Mouse (Mus musculus): ENCODE measurements at regions not wholly inside any gene's neighbourhood (a gene's known extent, or its start where the extent isn't known, plus 50 kb on each side); places are given as distances from the start of the nearest gene placed in this dataset.

DNA sequence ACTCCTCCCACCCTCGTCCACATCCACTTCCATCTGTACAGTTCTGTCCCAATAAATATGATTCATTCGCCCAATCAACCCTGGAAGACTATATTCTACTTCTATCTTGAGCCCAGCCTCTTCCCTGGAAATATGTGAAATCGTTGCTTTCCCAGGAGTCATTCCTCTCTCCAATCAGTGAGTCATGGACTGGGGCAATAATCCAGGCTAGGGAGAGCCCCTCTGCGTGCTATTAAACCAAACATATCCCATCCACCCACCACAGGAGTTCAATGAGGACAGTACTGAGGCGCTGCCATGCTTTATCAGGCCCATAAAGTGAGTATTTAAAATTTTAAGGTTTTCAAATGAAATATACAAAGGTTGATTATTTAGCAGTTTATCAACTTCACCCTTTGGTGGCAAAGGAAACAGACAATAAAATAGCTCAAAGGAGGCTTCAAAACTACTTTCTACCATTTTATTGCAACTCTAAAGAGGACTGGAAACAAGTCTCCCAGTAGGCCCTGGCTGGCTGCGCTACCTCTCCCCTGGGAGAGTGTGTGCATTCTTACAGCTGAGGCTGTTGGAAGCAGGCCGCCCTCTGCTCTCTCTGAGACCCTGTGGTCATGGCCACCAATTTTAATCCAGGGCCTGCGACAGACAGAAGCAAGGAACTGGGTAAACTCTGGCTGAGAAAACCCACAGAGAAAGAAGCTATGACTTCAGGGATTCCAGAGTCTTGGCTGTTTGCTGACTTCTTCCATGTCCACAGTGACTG lies 471.9 kb downstream of the Lmo4 start:
- no peak for TF ChIP-seq CTCF (IDR thresholded peaks at IDR 0.05; ENCODE audit: low read depth)
- H3K4me2 ChIP-seq (ENCODE audit: low read length) = no peak overlapping the region
- 61% methylated on average over 8 of the region's 8 CpGs for WGBS
- no peak overlapping the region for H3K4me3 ChIP-seq (replicated peaks; ENCODE audit: low read depth, low read length)
- H3K4me1 ChIP-seq (replicated peaks; ENCODE audit: insufficient read depth, low read length) = no peaks in the 10 kb centered on the region
- H3K9me3 ChIP-seq (replicated peaks; ENCODE audit: low read length) = no peaks in the 10 kb centered on the region
- H3K36me3 ChIP-seq (ENCODE audit: insufficient read depth, low read length) = no peaks in the 10 kb centered on the region
- no peak overlapping the region for H3K27ac ChIP-seq
- no peaks in the 10 kb centered on the region for H3K27me3 ChIP-seq (ENCODE audit: insufficient read depth, low read length)
- no peak for ATAC-seq (replicated peaks; ENCODE audit: low FRiP score, low read depth)
- no peak overlapping the region for H3K9ac ChIP-seq (ENCODE audit: low read depth, low read length)
- DNase-seq (ENCODE audit: low spot score) = no peak

GRCm38 (mm10) chr3:143729473-143730076 lies 475.4 kb downstream of the Lmo4 start:
- H3K27me3 ChIP-seq (ENCODE audit: insufficient read depth, low read length) = no peaks in the 10 kb centered on the region
- H3K27ac ChIP-seq = no peak overlapping the region
- no peaks in the 10 kb centered on the region for H3K4me1 ChIP-seq (replicated peaks; ENCODE audit: insufficient read depth, low read length)
- no peak for DNase-seq (ENCODE audit: low spot score)
- ATAC-seq (replicated peaks; ENCODE audit: low FRiP score, low read depth) = no peak
- no peak overlapping the region for H3K4me3 ChIP-seq (replicated peaks; ENCODE audit: low read depth, low read length)
- no peak overlapping the region for H3K9ac ChIP-seq (ENCODE audit: low read depth, low read length)
- H3K4me2 ChIP-seq (ENCODE audit: low read length) = no peak overlapping the region
- no peaks in the 10 kb centered on the region for H3K36me3 ChIP-seq (ENCODE audit: insufficient read depth, low read length)
- TF ChIP-seq CTCF (IDR thresholded peaks at IDR 0.05; ENCODE audit: low read depth) = no peak
- H3K9me3 ChIP-seq (replicated peaks; ENCODE audit: low read length) = no peaks in the 10 kb centered on the region
- 74% methylated on average over 8 of the region's 8 CpGs for WGBS

DNA sequence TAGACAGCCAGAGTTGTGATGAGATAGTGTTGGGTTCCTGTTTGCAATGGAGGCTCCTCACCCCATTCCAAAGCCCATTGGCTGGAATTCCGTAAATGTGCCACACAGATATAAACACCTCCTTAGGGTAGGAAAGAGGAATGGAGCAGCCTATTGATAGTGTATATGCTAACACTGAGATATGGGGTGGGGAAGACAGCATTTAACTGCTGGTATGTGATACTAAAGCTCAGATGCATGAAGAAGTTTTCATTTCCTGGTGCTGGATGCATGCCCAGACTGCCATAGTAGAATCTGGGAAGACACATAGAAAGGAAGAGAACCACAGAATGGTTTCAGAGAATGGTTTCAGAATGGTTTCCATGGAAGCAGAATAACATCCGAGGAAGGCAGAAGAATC lies 482.4 kb downstream of the Lmo4 start:
- Histone ChIP-seq H3K27ac (no peak overlapping the region), H3K36me3 (ENCODE audit: insufficient read depth, low read length) (no peaks in the 10 kb centered on the region), H3K27me3 (ENCODE audit: insufficient read depth, low read length) (no peaks in the 10 kb centered on the region), H3K4me3 (replicated peaks; ENCODE audit: low read depth, low read length) (no peak overlapping the region), H3K9me3 (replicated peaks; ENCODE audit: low read length) (no peaks in the 10 kb centered on the region), H3K4me1 (replicated peaks; ENCODE audit: insufficient read depth, low read length) (no peaks in the 10 kb centered on the region), H3K4me2 (ENCODE audit: low read length) (no peak overlapping the region), H3K9ac (ENCODE audit: low read depth, low read length) (no peak overlapping the region)
- 79% methylated on average over 2 of the region's 2 CpGs for WGBS
- DNase-seq (ENCODE audit: low spot score) (peak; percentile 21), ATAC-seq (replicated peaks; ENCODE audit: low FRiP score, low read depth) (no peak)
- no peak for TF ChIP-seq CTCF (IDR thresholded peaks at IDR 0.05; ENCODE audit: low read depth)

GRCm38 (mm10) chr3:143722082-143722481 lies 482.9 kb downstream of the Lmo4 start:
- no peak for ATAC-seq (replicated peaks; ENCODE audit: low FRiP score, low read depth)
- H3K9ac ChIP-seq (ENCODE audit: low read depth, low read length) = no peak overlapping the region
- H3K27ac ChIP-seq = no peak overlapping the region

GRCm38 (mm10) chr3:143713183-143713582 lies 491.8 kb downstream of the Lmo4 start:
- H3K36me3 ChIP-seq (ENCODE audit: insufficient read depth, low read length) = no peaks in the 10 kb centered on the region
- WGBS = 86% methylated on average over 2 of the region's 2 CpGs
- no peak for DNase-seq (ENCODE audit: low spot score)
- no peaks in the 10 kb centered on the region for H3K9me3 ChIP-seq (replicated peaks; ENCODE audit: low read length)
- H3K4me3 ChIP-seq (replicated peaks; ENCODE audit: low read depth, low read length) = no peak overlapping the region
- no peak for ATAC-seq (replicated peaks; ENCODE audit: low FRiP score, low read depth)
- H3K4me2 ChIP-seq (ENCODE audit: low read length) = no peak overlapping the region
- H3K9ac ChIP-seq (ENCODE audit: low read depth, low read length) = no peak overlapping the region
- no peak overlapping the region for H3K27ac ChIP-seq
- TF ChIP-seq CTCF (IDR thresholded peaks at IDR 0.05; ENCODE audit: low read depth) = no peak
- no peaks in the 10 kb centered on the region for H3K27me3 ChIP-seq (ENCODE audit: insufficient read depth, low read length)
- H3K4me1 ChIP-seq (replicated peaks; ENCODE audit: insufficient read depth, low read length) = no peaks in the 10 kb centered on the region

More at GRCm38 (mm10) chr3:143722082-143722481, 482.9 kb downstream of the Lmo4 start:
- DNase-seq (ENCODE audit: low spot score) = peak; percentile 27
- TF ChIP-seq CTCF (IDR thresholded peaks at IDR 0.05; ENCODE audit: low read depth) = no peak
- H3K4me3 ChIP-seq (replicated peaks; ENCODE audit: low read depth, low read length) = no peak overlapping the region
- no peaks in the 10 kb centered on the region for H3K27me3 ChIP-seq (ENCODE audit: insufficient read depth, low read length)
- no peaks in the 10 kb centered on the region for H3K36me3 ChIP-seq (ENCODE audit: insufficient read depth, low read length)
- WGBS = 74% methylated on average over 3 of the region's 3 CpGs
- H3K9me3 ChIP-seq (replicated peaks; ENCODE audit: low read length) = no peaks in the 10 kb centered on the region
- H3K4me1 ChIP-seq (replicated peaks; ENCODE audit: insufficient read depth, low read length) = no peaks in the 10 kb centered on the region
- H3K4me2 ChIP-seq (ENCODE audit: low read length) = no peak overlapping the region

- no peak for ATAC-seq (replicated peaks; ENCODE audit: low FRiP score, low read depth)
- H3K36me3 ChIP-seq (ENCODE audit: insufficient read depth, low read length) = no peaks in the 10 kb centered on the region
- no peak overlapping the region for H3K9ac ChIP-seq (ENCODE audit: low read depth, low read length)
- no peaks in the 10 kb centered on the region for H3K4me1 ChIP-seq (replicated peaks; ENCODE audit: insufficient read depth, low read length)
- DNase-seq (ENCODE audit: low spot score) = no peak
- H3K9me3 ChIP-seq (replicated peaks; ENCODE audit: low read length) = no peaks in the 10 kb centered on the region
- no peak for TF ChIP-seq CTCF (IDR thresholded peaks at IDR 0.05; ENCODE audit: low read depth)
- 68% methylated on average over 16 of the region's 16 CpGs for WGBS
- H3K4me3 ChIP-seq (replicated peaks; ENCODE audit: low read depth, low read length) = no peak overlapping the region
- no peak overlapping the region for H3K4me2 ChIP-seq (ENCODE audit: low read length)
- no peaks in the 10 kb centered on the region for H3K27me3 ChIP-seq (ENCODE audit: insufficient read depth, low read length)
- H3K27ac ChIP-seq = no peak overlapping the region
Observed at GRCm38 (mm10) chr3:143710805-143711469, 494.1 kb downstream of the Lmo4 start.
